Mouse (Mus musculus): Measurements from ENCODE around the gene Spata2l.

DNA sequence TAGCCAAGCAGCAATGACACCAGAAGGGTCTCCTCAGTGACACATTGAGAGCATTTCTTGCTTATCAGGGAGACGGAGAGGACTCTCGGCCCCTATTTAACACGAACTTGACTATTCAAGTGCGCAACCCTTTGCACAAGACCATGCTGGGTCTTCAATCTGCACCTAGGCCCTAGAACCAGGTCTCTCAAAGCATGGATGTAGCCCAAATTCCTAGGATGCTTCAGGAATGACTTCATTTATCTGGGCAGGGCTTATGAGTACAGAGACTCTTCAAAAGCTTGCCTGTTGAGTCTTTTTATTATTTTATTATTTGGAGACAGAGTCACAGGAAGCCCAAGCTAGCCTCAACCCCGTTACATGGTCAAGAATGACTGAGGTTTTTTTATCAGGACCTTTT is 48.5 kb upstream of the Spata2l start:
- TF ChIP-seq CTCF (IDR thresholded peaks at IDR 0.05; ENCODE audit: insufficient read depth, low read length) (no peak), POLR2A (IDR thresholded peaks at IDR 0.05; ENCODE audit: borderline replicate concordance, extremely low read depth, low read depth, low read length) (no peak)
